25 mouse cellular contexts compared by ENCODE assay signal in genomic region chr17:49837417-49837816, GRCm38 (mm10).
A peak's percentile ranks its signal among the peaks of the same experiment; 100 is the strongest.
DNase-seq lines count a peak whose midpoint lies in the region; ATAC-seq and TF ChIP-seq lines count a peak whose summit lies in the region.
"Had no signal": no experiment of that assay in that cellular context is flagged by ENCODE, and none has a peak within 500 bp of the region (broad histone marks: within the 10 kb centered on the region; RNA-seq: fewer than 3 reads in every experiment).

No protein-coding gene starts in this region.

- whole genome bisulfite sequencing in heart, embryonic 13.5 days = 21% methylated on average over 5 of the region's 5 CpGs
- 17% methylated on average over 5 of the region's 5 CpGs for WGBS in heart, postnatal 0 days
- 87% methylated on average over 5 of the region's 5 CpGs for WGBS in limb, embryonic 10.5 days

- H3K4me2 ChIP-seq in heart, embryonic 13.5 days = peak overlapping the region; percentile 1; the same call in 1 of the 2 replicates
- H3K4me2 ChIP-seq in heart, postnatal 0 days (ENCODE audit: low read depth, low read length) = no peak overlapping the region
- H3K4me2 ChIP-seq: embryonic facial prominence, embryonic 12.5 days; forebrain, embryonic 12.5 days; hindbrain, embryonic 12.5 days had no signal

- peak; percentile 13; the same call in 1 of the 2 replicates for ATAC-seq in frontal cortex, adult (ENCODE audit: low TSS enrichment)
- ATAC-seq in heart, embryonic 13.5 days (ENCODE audit: extremely low read depth, insufficient number of reproducible peaks, low FRiP score, low TSS enrichment) = no peak
- ATAC-seq in heart, postnatal 0 days (ENCODE audit: insufficient read depth, low read depth) = peak; percentile 55; the same call in 1 of the 2 replicates
- ATAC-seq: CD4-positive, CD25-positive, alpha-beta regulatory T cell, adult 4 months; forebrain, embryonic 16.5 days; hindbrain, embryonic 16.5 days; inflammation-experienced regulatory T-cells, adult 6 months; intestine, postnatal 0 days had no signal

- intact Hi-C loops in heart, postnatal 14 days (cut with DNase I) = no loop called here

- no peak overlapping the region for H3K9ac ChIP-seq in heart, embryonic 13.5 days
- H3K9ac ChIP-seq in heart, postnatal 0 days (replicated peaks; ENCODE audit: low read depth, low read length) = no peak overlapping the region
- H3K9ac ChIP-seq: embryonic facial prominence, embryonic 12.5 days; forebrain, embryonic 12.5 days; hindbrain, embryonic 12.5 days had no signal

- H3K36me3 ChIP-seq in heart, embryonic 13.5 days = no peaks in the 10 kb centered on the region
- no peaks in the 10 kb centered on the region for H3K36me3 ChIP-seq in heart, postnatal 0 days (replicated peaks; ENCODE audit: control insufficient read depth, insufficient read depth, low read length)
- no peaks in the 10 kb centered on the region for H3K36me3 ChIP-seq in limb, embryonic 10.5 days
- H3K36me3 ChIP-seq: embryonic facial prominence, embryonic 12.5 days; forebrain, embryonic 12.5 days; G1E; hindbrain, embryonic 12.5 days had no signal

- peak overlapping the region; percentile 6 for H3K27ac ChIP-seq in heart, embryonic 13.5 days (replicated peaks)
- H3K27ac ChIP-seq in heart, postnatal 0 days (ENCODE audit: low read depth) = no peak overlapping the region
- H3K27ac ChIP-seq in limb, embryonic 10.5 days = peak overlapping the region; percentile 72
- H3K27ac ChIP-seq: embryonic facial prominence, embryonic 12.5 days; forebrain, embryonic 12.5 days; gastrocnemius, adult 2 months; hindbrain, embryonic 12.5 days had no signal

- peaks cover 18% of the 10 kb centered on the region for H3K4me1 ChIP-seq in heart, embryonic 13.5 days
- H3K4me1 ChIP-seq in heart, postnatal 0 days (ENCODE audit: control insufficient read depth, insufficient read depth) = 0 out of 2 replicates have a peak, but pooled peaks cover 10% of the 10 kb centered on the region
- H3K4me1 ChIP-seq in limb, embryonic 10.5 days = peaks cover 37% of the 10 kb centered on the region
- H3K4me1 ChIP-seq: embryonic facial prominence, embryonic 12.5 days; forebrain, embryonic 12.5 days; hindbrain, embryonic 12.5 days had no signal

- TF ChIP-seq EP300 in heart, postnatal 0 days (IDR thresholded peaks at IDR 0.05; ENCODE audit: low read depth) = no peak

- peak; percentile 40 for TF ChIP-seq CTCF in heart, postnatal 0 days (IDR thresholded peaks at IDR 0.05; ENCODE audit: low read depth)

- H3K9me3 ChIP-seq in heart, embryonic 13.5 days = no peaks in the 10 kb centered on the region
- H3K9me3 ChIP-seq in heart, postnatal 0 days (replicated peaks; ENCODE audit: control insufficient read depth, low read length) = no peaks in the 10 kb centered on the region
- H3K9me3 ChIP-seq in limb, embryonic 10.5 days (replicated peaks) = no peaks in the 10 kb centered on the region
- H3K9me3 ChIP-seq: embryonic facial prominence, embryonic 12.5 days; forebrain, embryonic 12.5 days; hindbrain, embryonic 12.5 days had no signal

- H3K27me3 ChIP-seq in heart, embryonic 13.5 days (replicated peaks) = no peaks in the 10 kb centered on the region
- no peaks in the 10 kb centered on the region for H3K27me3 ChIP-seq in heart, postnatal 0 days (ENCODE audit: control insufficient read depth, insufficient read depth, low read length)
- no peaks in the 10 kb centered on the region for H3K27me3 ChIP-seq in limb, embryonic 10.5 days (ENCODE audit: low read depth, poor library complexity, severe bottlenecking)
- H3K27me3 ChIP-seq: embryonic facial prominence, embryonic 12.5 days; forebrain, embryonic 12.5 days; hindbrain, embryonic 12.5 days had no signal

- DNase-seq in frontal cortex, postnatal 36 days (ENCODE audit: low spot score in 2 of 2) = no peak
- no peak for DNase-seq in heart, adult 8-10 months (ENCODE audit: low spot score)
- peak; percentile 67 for DNase-seq in heart, postnatal 0 days (ENCODE audit: low spot score)
- DNase-seq in heart, postnatal 14 days = no peak
- no peak for DNase-seq in limb, embryonic 10.5 days (ENCODE audit: low spot score)
- DNase-seq in Muller cell, postnatal 12 days (ENCODE audit: inconsistent ontology term) = no peak
- DNase-seq: adrenal gland, postnatal 10 days; B cell, adult 2 months; cerebellum, adult 11 months; cerebellum, adult 8-10 months; cerebellum, postnatal 14 days; gastrocnemius, adult 2 months; gastrocnemius, postnatal 25 days; kidney, adult 8-10 months had no signal

- no peak overlapping the region for H3K4me3 ChIP-seq in heart, embryonic 13.5 days
- no peak overlapping the region for H3K4me3 ChIP-seq in heart, postnatal 0 days (ENCODE audit: low read depth, low read length)
- H3K4me3 ChIP-seq in limb, embryonic 10.5 days = no peak overlapping the region
- H3K4me3 ChIP-seq: embryonic facial prominence, embryonic 12.5 days; forebrain, embryonic 12.5 days; gastrocnemius, adult 2 months; hindbrain, embryonic 12.5 days had no signal
